Mouse (Mus musculus) heart, adult 2 months (tissue): ENCODE results near the gene Pkd1l3.

Experiments used
- CTCF ChIP-seq: fragments of 200-600 bp; IDR thresholded peaks from 2 replicates; pipeline ENCODE4 v1.8.1; 2022; ENCODE audit warnings: antibody characterized with exemption, mild to moderate bottlenecking, moderate library complexity
- EP300 ChIP-seq: fragments of 200-500 bp; IDR thresholded peaks from 2 replicates; pipeline ENCODE4 v1.6.1; 2011; ENCODE audit warnings: low read depth, low read length, control low read depth; ENCODE audit not compliant: insufficient read depth
- POLR2A ChIP-seq: fragments of 200-500 bp; IDR thresholded peaks from 2 replicates; pipeline ENCODE4 v1.6.1; 2011; ENCODE audit warnings: mild to moderate bottlenecking, low read depth, low read length, control low read depth; ENCODE audit not compliant: insufficient read depth

- TF ChIP-seq POLR2A, result no peak
- TF ChIP-seq CTCF, result peak; percentile 89
- TF ChIP-seq EP300, result no peak
Measured at GRCm38 (mm10) chr8:109595854-109596253, 18.5 kb upstream of the Pkd1l3 start.
